Mouse (Mus musculus): ENCODE measurements around the gene Tln2. TPM values are rescaled to one million over a fixed set of nuclear protein-coding genes. Genes with fewer than 3 reads are reported as not detected.

Tln2 gene
- polyA plus RNA-seq, 1 experiment from 2014 or later, result 30.8 TPM

GRCm38 (mm10) chr9:67481851-67482250 lies 77.7 kb downstream of the Tln2 start:
- CTCF ChIA-PET, result interaction anchor here (0.8 to 1.5 kb wide), 3 partner anchors 9 to 26 kb away, joined by 3 to 4 read pairs (median 3); no protein-coding TSS in a partner anchor
- DNase-seq (ENCODE audit: low read depth, low spot score), result no peak

DNA sequence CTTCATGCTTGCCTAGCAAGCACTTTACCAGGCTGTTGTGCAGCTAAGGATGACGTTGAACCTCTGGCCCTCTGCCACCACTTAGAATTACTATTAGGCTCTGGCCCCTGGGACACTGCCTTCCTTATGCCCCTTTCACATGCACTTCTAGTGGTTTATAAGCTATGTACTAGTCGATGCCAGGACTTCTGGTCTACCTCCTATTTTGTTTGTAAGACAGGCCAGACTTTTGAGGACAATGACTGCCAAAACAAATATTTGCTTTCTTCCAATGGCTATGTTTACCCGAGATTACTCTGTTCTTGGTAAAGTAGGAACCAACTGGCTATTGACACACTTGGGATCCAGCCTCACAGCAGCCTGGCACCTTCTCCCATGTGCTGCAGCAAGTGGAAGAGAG lies 82.1 kb downstream of the Tln2 start:
- ChIA-PET POLR2A (no interaction called here), CTCF (interaction anchor here (1.1 to 2.3 kb wide), 4 partner anchors 9 to 48 kb away, joined by 3 to 4 read pairs (median 3); no protein-coding TSS in a partner anchor)
- TF ChIP-seq CTCF (IDR thresholded peaks at IDR 0.05), result no peak
- in situ Hi-C loops (cut with MboI; ENCODE audit: low pct_unique_long_range_greater_than_20kb), result no loop called here
- H3K27me3 ChIP-seq, result no peaks in the 10 kb centered on the region
- no peak for DNase-seq (ENCODE audit: low read depth, low spot score)
- ATAC-seq, result no peak

More at GRCm38 (mm10) chr9:67481851-67482250, 77.7 kb downstream of the Tln2 start:
- in situ Hi-C loops (cut with MboI; ENCODE audit: low pct_unique_long_range_greater_than_20kb), result no loop called here
- TF ChIP-seq CTCF (IDR thresholded peaks at IDR 0.05), result no peak
- no peaks in the 10 kb centered on the region for H3K27me3 ChIP-seq
- ATAC-seq, result no peak
- POLR2A ChIA-PET, result interaction anchor here (0.9 kb wide), 1 partner anchor 88 kb away, joined by 3 read pairs; no protein-coding TSS in a partner anchor

DNA sequence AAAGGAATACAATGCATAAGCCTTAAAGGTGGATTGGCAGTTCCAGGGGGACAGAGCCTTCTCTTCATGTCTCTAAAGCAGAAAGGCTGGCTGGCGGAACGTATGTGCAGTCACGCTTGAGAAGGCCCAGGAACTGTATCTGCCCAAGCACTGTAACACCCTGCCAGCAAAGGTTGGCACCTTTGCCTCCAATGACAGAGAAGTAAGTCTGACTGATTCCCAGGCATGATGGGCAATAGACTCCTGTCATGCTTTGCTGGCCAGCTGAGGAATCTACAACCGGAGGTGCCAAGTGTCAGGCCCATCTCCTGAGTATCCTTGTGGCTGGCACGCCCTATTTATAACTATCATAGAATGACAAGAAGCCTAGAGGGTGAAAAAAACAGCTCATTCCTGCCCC lies 83.3 kb downstream of the Tln2 start:
- no peak for TF ChIP-seq CTCF (IDR thresholded peaks at IDR 0.05)
- ATAC-seq (no peak), DNase-seq (ENCODE audit: low read depth, low spot score) (no peak)
- H3K27me3 ChIP-seq, result no peaks in the 10 kb centered on the region
- CTCF ChIA-PET, result interaction anchor here (0.7 to 2.3 kb wide), 3 partner anchors 19 to 157 kb away, joined by 3 to 4 read pairs (median 4); no protein-coding TSS in a partner anchor
- POLR2A ChIA-PET, result no interaction called here
- in situ Hi-C loops (cut with MboI; ENCODE audit: low pct_unique_long_range_greater_than_20kb), result no loop called here

GRCm38 (mm10) chr9:67463440-67464122 lies 95.9 kb downstream of the Tln2 start:
- TF ChIP-seq CTCF (IDR thresholded peaks at IDR 0.05), result no peak
- ATAC-seq (peak; percentile 8), DNase-seq (ENCODE audit: low read depth, low spot score) (no peak)
- in situ Hi-C loops (cut with MboI; ENCODE audit: low pct_unique_long_range_greater_than_20kb), result no loop called here
- CTCF ChIA-PET, result no interaction called here
- POLR2A ChIA-PET, result no interaction called here
- H3K27me3 ChIP-seq, result no peaks in the 10 kb centered on the region

DNA sequence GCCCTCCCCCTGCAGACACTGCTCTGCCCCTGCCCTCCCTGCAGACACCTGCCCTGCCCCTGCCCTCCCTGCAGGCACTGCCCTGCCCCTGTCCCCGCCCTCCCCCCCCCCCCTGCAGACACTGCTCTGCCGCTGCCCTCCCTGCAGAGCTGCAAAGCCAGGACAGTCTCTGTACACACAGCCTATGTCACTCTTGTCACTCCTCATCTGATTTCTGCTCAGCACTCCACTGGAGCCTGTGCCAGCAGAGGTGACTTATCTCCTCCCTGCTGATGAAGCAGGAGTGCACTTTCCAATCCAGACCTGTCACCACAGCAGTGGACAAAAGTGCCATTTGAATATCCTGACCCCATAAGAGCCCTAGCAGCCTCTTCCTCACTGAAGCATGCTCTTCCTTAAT lies 118.0 kb downstream of the Tln2 start:
- ChIA-PET POLR2A (no interaction called here), CTCF (interaction anchor here (0.8 to 0.9 kb wide), 2 partner anchors 10 to 18 kb away, joined by 3 read pairs; no protein-coding TSS in a partner anchor)
- in situ Hi-C loops (cut with MboI; ENCODE audit: low pct_unique_long_range_greater_than_20kb), result no loop called here
- DNase-seq (ENCODE audit: low read depth, low spot score), result no peak
- no peak for TF ChIP-seq CTCF (IDR thresholded peaks at IDR 0.05)
- no peaks in the 10 kb centered on the region for H3K27me3 ChIP-seq
- ATAC-seq, result no peak

- ChIA-PET CTCF (interaction anchor here (1.3 kb wide), 1 partner anchor 64 kb away, joined by 3 read pairs; no protein-coding TSS in a partner anchor), POLR2A (no interaction called here)
- ATAC-seq (no peak), DNase-seq (ENCODE audit: low read depth, low spot score) (no peak)
- H3K27me3 ChIP-seq, result no peaks in the 10 kb centered on the region
- TF ChIP-seq CTCF (IDR thresholded peaks at IDR 0.05), result no peak
- in situ Hi-C loops (cut with MboI; ENCODE audit: low pct_unique_long_range_greater_than_20kb), result no loop called here
Observed at GRCm38 (mm10) chr9:67437511-67437910, 122.0 kb downstream of the Tln2 start.

GRCm38 (mm10) chr9:67435333-67436154 lies 124.0 kb downstream of the Tln2 start:
- ATAC-seq (peak; percentile 74), DNase-seq (ENCODE audit: low read depth, low spot score) (no peak)
- in situ Hi-C loops (cut with MboI; ENCODE audit: low pct_unique_long_range_greater_than_20kb), result no loop called here

GRCm38 (mm10) chr9:67429199-67429892 lies 130.2 kb downstream of the Tln2 start:
- no peak for ATAC-seq
- TF ChIP-seq CTCF (IDR thresholded peaks at IDR 0.05), result no peak
- H3K27me3 ChIP-seq, result no peaks in the 10 kb centered on the region
- in situ Hi-C loops (cut with MboI; ENCODE audit: low pct_unique_long_range_greater_than_20kb), result no loop called here
- ChIA-PET POLR2A (interaction anchor here (0.6 kb wide), 1 partner anchor 100 kb away, joined by 5 read pairs; no protein-coding TSS in a partner anchor), CTCF (interaction anchor here (0.8 to 1.3 kb wide), 3 partner anchors 16 to 112 kb away, joined by 3 read pairs; no protein-coding TSS in a partner anchor)
- DNase-seq (ENCODE audit: low read depth, low spot score), result no peak

More at GRCm38 (mm10) chr9:67435333-67436154, 124.0 kb downstream of the Tln2 start:
- no peaks in the 10 kb centered on the region for H3K27me3 ChIP-seq
- TF ChIP-seq CTCF (IDR thresholded peaks at IDR 0.05), result no peak
- ChIA-PET POLR2A (interaction anchor here (0.6 kb wide), 1 partner anchor 286 kb away, joined by 3 read pairs; no protein-coding TSS in a partner anchor), CTCF (no interaction called here)

- in situ Hi-C loops (cut with MboI; ENCODE audit: low pct_unique_long_range_greater_than_20kb), result no loop called here
- H3K27me3 ChIP-seq, result no peaks in the 10 kb centered on the region
- POLR2A ChIA-PET, result no interaction called here
- ATAC-seq, result no peak
- DNase-seq (ENCODE audit: low read depth, low spot score), result no peak
- CTCF ChIA-PET, result interaction anchor here (0.8 to 1.3 kb wide), 3 partner anchors 17 to 113 kb away, joined by 3 read pairs; no protein-coding TSS in a partner anchor
- TF ChIP-seq CTCF (IDR thresholded peaks at IDR 0.05), result no peak
Observed at GRCm38 (mm10) chr9:67428306-67429047, 131.0 kb downstream of the Tln2 start.

Measured in Patski (cell line).